26 mouse cellular contexts compared by ENCODE assay signal in the genomic region with DNA sequence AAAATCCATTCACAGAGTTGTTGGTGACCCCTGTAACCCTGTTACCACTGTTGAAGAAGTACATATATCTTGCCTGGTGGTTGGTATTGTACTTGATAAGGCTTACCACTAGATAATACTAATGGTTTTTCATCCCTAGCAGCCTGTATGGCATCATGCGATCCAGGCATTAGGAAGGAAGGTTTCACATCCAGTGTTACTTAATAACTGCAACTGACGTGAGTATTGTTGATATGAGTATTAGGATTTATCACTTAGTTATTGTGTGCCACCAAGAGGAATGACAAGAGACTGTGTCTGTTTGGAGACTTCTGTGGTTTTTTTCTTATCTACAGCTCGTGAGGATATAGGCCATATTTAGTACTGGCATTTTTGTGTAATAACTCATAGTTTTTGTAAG.
"Had no signal": no experiment of that assay in that cellular context is flagged by ENCODE, and none has a peak within 500 bp of the region (broad histone marks: within the 10 kb centered on the region; RNA-seq: fewer than 3 reads in every experiment).

No protein-coding gene starts in this region.

- H3K27me3 ChIP-seq: heart, embryonic 13.5 days; heart, embryonic 15.5 days; hindbrain, embryonic 13.5 days; hindbrain, embryonic 15.5 days; kidney, embryonic 15.5 days; limb, embryonic 12.5 days; liver, embryonic 12.5 days had no signal

- H3K27ac ChIP-seq: heart, adult 2 months; heart, embryonic 13.5 days; heart, embryonic 15.5 days; hindbrain, embryonic 13.5 days; hindbrain, embryonic 15.5 days; hindbrain, postnatal 0 days; kidney, embryonic 15.5 days; kidney, postnatal 0 days; left cerebral cortex, adult 2 months; limb, embryonic 10.5 days; limb, embryonic 12.5 days; liver, embryonic 12.5 days had no signal

- DNase-seq: gastrocnemius, postnatal 14 days; gastrocnemius, postnatal 36 days; heart, adult 11 months; heart, adult 2 months; heart, postnatal 14 days; heart, postnatal 36 days; kidney, adult 11 months; kidney, adult 2 months; kidney, adult 9 months; kidney, postnatal 14 days; kidney, postnatal 36 days; layer of hippocampus, adult 9-11 months; liver had no signal

- H3K4me3 ChIP-seq: heart, adult 2 months; heart, embryonic 13.5 days; heart, embryonic 15.5 days; hindbrain, embryonic 13.5 days; hindbrain, embryonic 15.5 days; kidney, embryonic 15.5 days; left cerebral cortex, adult 2 months; limb, embryonic 10.5 days; limb, embryonic 12.5 days; liver, embryonic 12.5 days had no signal

- H3K4me1 ChIP-seq: heart, embryonic 13.5 days; heart, embryonic 15.5 days; hindbrain, embryonic 13.5 days; hindbrain, embryonic 15.5 days; kidney, embryonic 15.5 days; limb, embryonic 10.5 days; limb, embryonic 12.5 days had no signal

- H3K9me3 ChIP-seq: heart, embryonic 13.5 days; heart, embryonic 15.5 days; hindbrain, embryonic 13.5 days; hindbrain, embryonic 15.5 days; kidney, embryonic 15.5 days; limb, embryonic 10.5 days; limb, embryonic 12.5 days; liver, embryonic 12.5 days had no signal

- H3K4me2 ChIP-seq: heart, embryonic 11.5 days; heart, embryonic 13.5 days; heart, embryonic 15.5 days; hindbrain, embryonic 13.5 days; hindbrain, embryonic 15.5 days; kidney, embryonic 15.5 days; limb, embryonic 12.5 days; liver, embryonic 12.5 days had no signal

- H3K9ac ChIP-seq: heart, embryonic 13.5 days; heart, embryonic 15.5 days; hindbrain, embryonic 13.5 days; hindbrain, embryonic 15.5 days; kidney, embryonic 15.5 days; limb, embryonic 12.5 days; liver, embryonic 12.5 days had no signal

- H3K36me3 ChIP-seq: heart, embryonic 13.5 days; heart, embryonic 15.5 days; hindbrain, embryonic 13.5 days; hindbrain, embryonic 15.5 days; kidney, embryonic 15.5 days; limb, embryonic 10.5 days; limb, embryonic 12.5 days; liver, embryonic 12.5 days had no signal

- ATAC-seq: hindbrain, postnatal 0 days; intestine, embryonic 16.5 days; liver, embryonic 12.5 days had no signal
